Mouse (Mus musculus) testis, postnatal 10 days (tissue): ENCODE data around the gene Lasp1.

ENCODE experiments used
- DNase-seq: peaks from one replicate; pipeline ENCODE4 v3.0.0; 2021; ENCODE audit warnings: low spot score

The Lasp1 gene

GRCm38 (mm10) chr11:97874396-97874795, 75.6 kb downstream of the Lasp1 start:
- DNase-seq = no peak

- DNase-seq = peak; percentile 6
These were observed 78.5 kb downstream of the Lasp1 start for GRCm38 (mm10) chr11:97877341-97877740.

- no peak for DNase-seq
These were observed 81.6 kb downstream of the Lasp1 start for GRCm38 (mm10) chr11:97880362-97880761.

GRCm38 (mm10) chr11:97883542-97883917, 84.7 kb downstream of the Lasp1 start:
- peak; percentile 87 for DNase-seq

- peak; percentile 98 for DNase-seq
These were observed 85.3 kb downstream of the Lasp1 start, which contains the start of gene Fbxo47 for GRCm38 (mm10) chr11:97883918-97884600. Gene Fbxo47 (minus strand): TSS chr11:97884154.

- DNase-seq = no peak
These were observed 85.9 kb downstream of the Lasp1 start for GRCm38 (mm10) chr11:97884601-97885185.

GRCm38 (mm10) chr11:97885296-97885915, 86.6 kb downstream of the Lasp1 start:
- no peak for DNase-seq
